In the genomic region with DNA sequence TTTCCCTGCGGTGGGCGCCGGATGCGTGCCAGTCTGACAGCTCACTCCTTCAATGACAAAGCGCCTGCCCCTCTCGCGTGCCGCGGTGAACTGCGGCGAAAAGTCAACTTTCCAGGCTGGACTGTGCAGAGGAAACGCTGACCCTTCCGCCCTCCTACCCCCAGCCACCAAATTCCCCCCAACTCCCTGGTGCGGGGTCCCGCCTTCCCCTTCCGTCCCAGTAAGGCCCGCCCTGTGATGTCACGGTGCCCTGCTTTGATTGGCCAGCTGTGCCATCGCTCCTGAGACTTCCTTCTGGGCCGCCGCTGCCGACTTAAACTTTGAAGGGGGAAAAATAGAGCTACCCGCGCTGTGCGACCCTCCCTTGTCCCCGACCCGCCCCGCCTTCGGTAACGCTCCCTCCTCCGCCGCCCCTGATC, we compare ENCODE assay signal across 8 mouse cellular contexts. TPM values are rescaled to one million over a fixed set of nuclear protein-coding genes. Genes with fewer than 3 reads are reported as not detected.
DNase-seq lines count a peak whose midpoint lies in the region; ATAC-seq lines count a peak whose summit lies in the region.

A gene (plus strand): TSS at position 258 of the 419 bp plus-strand sequence.

- peak within 1 kb of the TSS; percentile 67 for H3K27ac ChIP-seq in hindbrain, embryonic 13.5 days

- H3K36me3 ChIP-seq in hindbrain, embryonic 13.5 days = peaks cover 42% of the 10 kb centered on the region

- H3K9me3 ChIP-seq in hindbrain, embryonic 13.5 days = no peaks in the 10 kb centered on the region

- WGBS in hindbrain, embryonic 13.5 days = under 1% methylated on average over 29 of the region's 32 CpGs

- H3K9ac ChIP-seq in hindbrain, embryonic 13.5 days = peak within 1 kb of the TSS; percentile 85

- DNase-seq in R1 (ENCODE audit: low read depth, low spot score) = peak; percentile 83
- peak; percentile 91 to 92 for DNase-seq in cerebellum, postnatal 25 days
- peak; percentile 77 to 82 for DNase-seq in frontal cortex, postnatal 25 days (ENCODE audit: low spot score in 2 of 2)
- peak; percentile 88 to 92 for DNase-seq in layer of hippocampus, postnatal 14 days (ENCODE audit: low spot score in 2 of 2)
- peak; percentile 96 for DNase-seq in lung, postnatal 10 days
- peak; percentile 86 for DNase-seq in ovary, postnatal 14 days (ENCODE audit: low spot score)
- DNase-seq in thymus, postnatal 14 days = peak; percentile 96

- peaks cover 33% of the 10 kb centered on the region for H3K4me1 ChIP-seq in hindbrain, embryonic 13.5 days (replicated peaks)

- peak; percentile 83 for ATAC-seq in hindbrain, embryonic 13.5 days (ENCODE audit: low FRiP score)

- peak within 1 kb of the TSS; percentile 57 for H3K4me3 ChIP-seq in hindbrain, embryonic 13.5 days

- H3K27me3 ChIP-seq in hindbrain, embryonic 13.5 days = no peaks in the 10 kb centered on the region

- peak within 1 kb of the TSS; percentile 93 for H3K4me2 ChIP-seq in hindbrain, embryonic 13.5 days

RNA-seq across cellular contexts. Expression of the gene that starts here (rescaled TPM):
- polyA plus RNA-seq in hindbrain, embryonic 13.5 days (2015; fragmentation: Nextera tagmentation; extraction: Ambion mirVana) = 6.6 and 7.3 TPM in 2 replicates
- total RNA-seq in layer of hippocampus, postnatal 14 days (2021) = 1 to 10 TPM; 6.8 to 9.1 TPM

Comparison
In these comparisons a context has a peak if more than half of its experiments do, and no peak if none do; other contexts are left out.
1. Peak in every context shown above with its lines: DNase-seq, ATAC-seq, H3K4me3 ChIP-seq and H3K27ac ChIP-seq.